Mouse (Mus musculus): ENCODE measurements around the gene Cdkal1.

GRCm38 (mm10) chr13:29553792-29554191 lies 301.7 kb downstream of the Cdkal1 start:
- no peak for TF ChIP-seq CTCF (IDR thresholded peaks at IDR 0.05)
- no peak for TF ChIP-seq POLR2A (IDR thresholded peaks at IDR 0.05; ENCODE audit: insufficient read depth, low read depth, low read length)
